Mouse (Mus musculus): Measurements from ENCODE around the gene Socs7.
A peak's percentile ranks its signal among the peaks of the same experiment; 100 is the strongest.

The Socs7 gene

DNA sequence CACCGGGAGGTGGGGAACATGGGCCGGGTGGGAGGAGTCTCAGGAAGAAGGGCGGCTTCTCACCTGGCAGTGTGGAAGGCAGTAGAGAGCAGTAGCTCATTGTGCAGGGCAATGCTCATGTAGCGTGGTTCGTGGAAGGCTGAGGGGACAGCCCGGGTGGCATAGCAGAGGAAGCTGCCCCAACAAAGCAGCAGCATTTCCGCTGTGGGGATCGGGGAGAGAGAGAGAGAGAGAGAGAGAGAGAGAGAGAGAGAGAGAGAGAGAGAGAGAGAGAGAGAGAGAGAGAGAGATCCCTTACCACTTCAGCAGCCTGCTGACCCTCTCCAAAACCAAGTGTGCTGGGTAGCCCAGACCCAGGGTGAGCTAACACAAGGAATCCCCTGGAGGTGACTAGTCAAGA lies 19.2 kb upstream of the Socs7 start:
- no peak for DNase-seq (ENCODE audit: low spot score)

DNA sequence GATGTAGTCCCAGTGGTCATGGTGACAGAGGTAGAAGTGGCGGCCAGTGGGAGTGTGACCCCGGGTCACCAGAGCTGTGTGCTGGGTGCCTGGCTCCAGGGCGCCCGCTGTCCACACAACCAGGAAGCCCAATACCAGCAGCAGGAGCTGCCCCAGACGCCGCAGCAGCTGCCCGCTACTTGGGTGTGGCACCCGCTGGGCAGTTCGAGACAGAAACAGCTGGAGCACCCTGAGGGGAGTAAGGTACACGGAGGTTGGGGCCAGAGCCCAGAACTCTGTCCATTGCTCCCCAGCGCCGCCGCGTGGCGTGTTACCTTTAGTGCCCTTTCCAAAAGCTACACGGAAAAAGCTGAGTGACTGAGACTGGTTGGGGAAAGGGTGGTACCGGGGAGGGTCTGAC lies 18.7 kb upstream of the Socs7 start:
- peak; percentile 40 for DNase-seq (ENCODE audit: low spot score)

GRCm38 (mm10) chr11:97345446-97345845 lies 16.9 kb upstream of the Socs7 start:
- no peak for DNase-seq (ENCODE audit: low spot score)

GRCm38 (mm10) chr11:97346383-97346782 lies 16.0 kb upstream of the Socs7 start:
- no peak for DNase-seq (ENCODE audit: low spot score)

GRCm38 (mm10) chr11:97347291-97347690 lies 15.1 kb upstream of the Socs7 start:
- no peak for DNase-seq (ENCODE audit: low spot score)

DNA sequence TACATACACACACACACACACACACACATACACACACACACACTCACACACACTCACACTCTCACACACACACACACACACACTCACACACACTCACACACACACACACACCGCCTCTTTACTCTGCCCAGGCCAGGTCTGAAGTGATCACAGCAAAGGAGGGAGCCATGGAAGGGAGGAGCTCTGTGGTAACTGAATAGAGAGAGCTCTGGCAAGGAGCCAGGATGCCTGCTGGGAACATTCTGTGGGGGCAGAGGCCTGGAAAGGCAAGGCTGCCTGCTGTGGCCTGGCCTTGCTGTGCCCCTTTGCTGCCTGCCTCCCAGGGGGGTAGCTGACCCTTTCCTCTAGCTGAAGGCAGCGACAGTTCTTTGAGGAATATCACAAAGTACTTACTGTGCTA lies 12.3 kb upstream of the Socs7 start:
- DNase-seq (ENCODE audit: low spot score), result peak; percentile 36

- DNase-seq (ENCODE audit: low spot score), result no peak
These were observed 10.2 kb upstream of the Socs7 start, which contains the start of gene Gpr179 for GRCm38 (mm10) chr11:97352027-97352684. Gene Gpr179 (minus strand): TSS chr11:97352077.

- no peak for DNase-seq (ENCODE audit: low spot score)
These were observed 9.3 kb upstream of the Socs7 start for GRCm38 (mm10) chr11:97352935-97353597.

DNA sequence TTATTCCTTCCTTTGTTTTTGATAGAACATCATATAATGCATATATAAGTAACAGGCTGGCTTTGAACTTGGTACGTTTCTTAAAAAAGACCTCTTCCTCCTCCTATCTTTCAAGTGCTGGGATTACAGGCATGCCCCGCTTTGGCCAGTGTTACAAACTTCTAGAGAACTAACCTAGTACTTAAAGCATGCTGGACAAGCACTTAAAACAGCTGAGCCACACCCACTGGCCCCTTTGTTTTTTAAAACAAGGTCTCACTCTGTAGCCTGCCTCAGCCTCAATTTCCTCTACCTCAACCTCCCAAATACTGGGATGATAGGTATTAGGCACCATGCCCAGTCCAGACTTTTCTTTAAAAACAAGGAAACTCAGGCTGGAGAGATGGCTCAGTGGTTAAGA lies 7.7 kb upstream of the Socs7 start:
- no peak for DNase-seq (ENCODE audit: low spot score)

GRCm38 (mm10) chr11:97355247-97355646 lies 7.1 kb upstream of the Socs7 start:
- DNase-seq (ENCODE audit: low spot score), result no peak

GRCm38 (mm10) chr11:97357663-97358062 lies 4.7 kb upstream of the Socs7 start:
- peak; percentile 76 for DNase-seq (ENCODE audit: low spot score)

- DNase-seq (ENCODE audit: low spot score), result peak; percentile 31
These were observed 245 bp downstream of the Socs7 start for GRCm38 (mm10) chr11:97362649-97362942.

DNA sequence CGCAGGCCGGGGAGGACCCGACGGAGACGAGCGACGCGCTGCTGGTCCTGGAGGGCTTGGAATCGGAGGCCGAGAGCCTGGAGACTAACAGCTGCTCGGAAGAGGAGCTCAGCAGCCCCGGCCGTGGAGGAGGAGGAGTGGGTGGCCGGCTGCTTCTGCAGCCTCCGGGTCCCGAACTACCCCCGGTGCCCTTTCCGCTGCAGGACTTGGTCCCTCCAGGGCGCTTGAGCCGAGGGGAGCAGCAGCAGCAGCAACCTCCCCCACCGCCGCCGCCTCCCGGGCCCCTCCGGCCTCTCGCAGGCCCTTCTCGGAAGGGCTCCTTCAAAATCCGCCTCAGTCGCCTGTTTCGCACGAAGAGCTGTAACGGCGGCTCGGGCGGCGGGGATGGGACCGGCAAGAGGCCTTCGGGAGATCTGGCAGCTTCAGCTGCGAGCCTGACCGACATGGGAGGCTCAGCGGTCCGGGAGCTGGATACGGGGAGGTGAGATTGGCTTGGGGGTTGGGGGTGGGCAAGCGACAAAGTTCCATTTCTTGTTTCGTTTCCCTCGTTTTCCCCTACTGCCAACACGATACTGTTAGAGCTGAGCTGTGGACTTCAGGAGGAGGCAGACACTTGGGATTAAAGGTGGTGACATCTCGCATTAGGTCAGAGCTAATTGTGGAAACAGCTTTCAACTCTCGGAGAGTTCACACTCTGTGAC lies 742 bp downstream of the Socs7 start:
- peak; percentile 22 for DNase-seq (ENCODE audit: low spot score)

GRCm38 (mm10) chr11:97363644-97363995 lies 1.3 kb downstream of the Socs7 start:
- DNase-seq (ENCODE audit: low spot score), result peak; percentile 11

DNA sequence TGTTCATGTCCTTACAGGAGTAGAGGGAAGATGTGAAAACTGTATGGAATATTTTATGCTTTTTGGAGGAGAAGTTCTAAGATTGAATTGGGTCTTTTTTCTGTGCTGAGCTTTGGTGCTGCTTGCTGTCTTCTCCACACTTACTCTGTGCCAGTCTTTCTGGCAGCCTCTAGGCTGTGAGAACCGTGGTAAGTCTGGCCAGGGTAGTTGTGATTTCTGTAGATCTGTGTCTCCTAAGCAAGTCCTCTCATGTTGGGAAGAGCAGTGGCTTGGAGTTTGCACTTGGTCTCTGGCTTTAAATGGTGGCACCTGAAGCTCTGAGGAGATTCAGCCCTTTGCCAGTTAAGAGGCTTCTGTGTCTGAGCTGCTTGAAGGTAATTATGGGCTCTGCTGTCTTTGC lies 3.2 kb downstream of the Socs7 start:
- DNase-seq (ENCODE audit: low spot score), result no peak

GRCm38 (mm10) chr11:97368501-97368900 lies 6.2 kb downstream of the Socs7 start:
- DNase-seq (ENCODE audit: low spot score), result no peak

GRCm38 (mm10) chr11:97370329-97371091 lies 8.2 kb downstream of the Socs7 start:
- no peak for DNase-seq (ENCODE audit: low spot score)

DNA sequence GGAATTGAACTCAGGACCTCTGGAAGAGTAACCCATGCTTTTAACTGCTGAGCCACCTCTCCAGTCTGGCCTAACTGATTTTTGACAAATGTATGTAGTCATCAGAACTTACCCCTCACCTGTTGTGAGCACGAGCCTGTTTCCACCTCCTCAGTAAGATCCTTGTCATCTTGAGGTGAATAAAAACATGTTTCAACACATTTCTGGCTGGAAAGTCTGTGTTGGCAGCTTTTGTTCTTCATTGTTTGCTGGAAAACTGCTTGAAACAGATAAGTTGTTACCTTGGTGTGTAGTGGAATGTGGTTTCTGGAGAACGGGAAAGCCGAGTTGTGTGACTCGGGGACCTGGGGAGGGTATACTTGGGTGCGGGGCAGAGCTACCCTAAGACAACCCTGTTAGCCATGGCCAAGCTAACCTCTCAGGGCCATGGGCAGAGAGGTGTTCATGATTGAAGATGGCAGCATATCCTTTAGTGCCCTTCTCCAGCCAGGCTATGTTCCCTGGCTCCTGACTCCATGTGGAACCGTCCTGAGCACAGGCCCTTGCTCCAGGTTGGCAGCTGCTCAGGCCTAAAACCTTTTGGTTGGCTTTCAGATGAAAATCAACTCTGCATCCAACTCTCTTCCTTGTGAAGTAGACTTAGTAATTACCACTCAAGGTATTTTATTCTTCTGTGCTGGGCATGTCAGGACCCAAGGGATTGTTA lies 10.0 kb downstream of the Socs7 start:
- DNase-seq (ENCODE audit: low spot score), result no peak

- DNase-seq (ENCODE audit: low spot score), result no peak
These were observed 11.1 kb downstream of the Socs7 start for GRCm38 (mm10) chr11:97373402-97373801.

DNA sequence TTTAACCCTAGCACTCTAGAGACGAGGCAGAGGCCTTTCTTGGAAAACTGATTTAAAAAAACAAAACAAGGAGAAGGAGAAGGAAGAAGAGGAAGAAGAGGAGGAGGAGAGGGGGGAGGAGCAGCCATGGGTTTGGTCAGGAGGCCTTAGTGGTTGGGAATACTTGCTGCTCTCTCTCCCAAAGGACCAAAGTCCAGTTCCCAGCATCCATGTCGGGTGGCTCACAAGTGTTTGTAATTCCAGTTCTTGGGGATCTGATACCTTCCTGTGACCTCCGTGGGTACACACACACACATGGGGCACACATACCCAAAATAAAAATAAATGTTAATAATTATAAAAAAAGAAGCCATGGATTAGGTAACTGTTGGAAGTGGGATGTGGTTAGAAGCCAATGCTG lies 17.7 kb downstream of the Socs7 start:
- no peak for DNase-seq (ENCODE audit: low spot score)

GRCm38 (mm10) chr11:97383017-97383416 lies 20.7 kb downstream of the Socs7 start:
- no peak for DNase-seq (ENCODE audit: low spot score)

DNA sequence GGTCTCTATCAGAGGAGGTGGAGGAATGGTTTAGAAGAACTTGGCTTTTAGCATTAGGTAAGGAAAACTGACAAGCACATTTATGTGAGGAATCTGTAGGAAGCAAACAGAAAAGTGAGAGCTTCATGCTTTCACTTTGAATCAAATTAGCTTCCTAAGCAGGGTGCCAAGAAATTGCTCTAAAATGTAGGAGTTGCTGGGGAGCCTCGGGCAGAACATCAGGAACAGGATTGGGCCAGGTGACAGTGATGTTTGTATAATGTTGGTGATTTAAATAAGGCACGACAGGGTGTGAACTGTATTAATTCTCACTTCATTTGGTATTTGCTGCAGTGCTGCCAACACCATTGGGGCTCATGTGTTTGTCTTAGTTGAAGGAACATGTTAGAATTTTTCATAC lies 21.4 kb downstream of the Socs7 start:
- DNase-seq (ENCODE audit: low spot score), result no peak
